Mouse (Mus musculus): ENCODE data around the gene Lpin2. TPM values are rescaled to one million over a fixed set of nuclear protein-coding genes. Genes with fewer than 3 reads are reported as not detected.

The Lpin2 gene
- polyA plus RNA-seq, 1 experiment, result 20.7 TPM

DNA sequence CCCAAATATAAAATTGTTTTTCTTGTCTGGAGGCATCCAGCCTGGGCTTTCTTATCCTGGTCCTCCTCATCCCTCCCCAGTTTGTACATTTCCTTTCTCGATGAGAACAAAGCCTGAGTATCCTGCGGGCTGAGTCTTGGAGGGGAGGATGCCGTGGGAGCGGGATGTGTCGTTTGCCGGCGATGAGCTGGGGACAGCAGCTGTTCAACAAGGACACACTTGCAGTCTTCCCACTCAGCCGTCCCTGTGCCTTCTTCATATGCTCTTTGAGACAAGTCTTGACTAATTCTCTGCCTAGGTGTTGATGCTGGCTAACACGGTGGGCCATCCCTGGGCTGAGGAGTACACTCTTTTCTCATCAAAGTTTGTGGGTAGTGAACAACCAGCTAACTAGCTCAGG is 13.5 kb upstream of the Lpin2 start:
- no peak overlapping the region for H3K4me3 ChIP-seq (ENCODE audit: insufficient read depth, low read length)
- peaks cover 3% of the 10 kb centered on the region; the same call in 1 of the 2 replicates for H3K4me1 ChIP-seq (ENCODE audit: control insufficient read depth, insufficient read depth, low read length)
- TF ChIP-seq POLR2A (IDR thresholded peaks at IDR 0.05; ENCODE audit: low read depth, low read length), result no peak
- no peak for TF ChIP-seq CTCF (IDR thresholded peaks at IDR 0.05; ENCODE audit: borderline replicate concordance, insufficient read depth, low read length)
- H3K27ac ChIP-seq (ENCODE audit: insufficient read depth, low read length), result no peak overlapping the region

DNA sequence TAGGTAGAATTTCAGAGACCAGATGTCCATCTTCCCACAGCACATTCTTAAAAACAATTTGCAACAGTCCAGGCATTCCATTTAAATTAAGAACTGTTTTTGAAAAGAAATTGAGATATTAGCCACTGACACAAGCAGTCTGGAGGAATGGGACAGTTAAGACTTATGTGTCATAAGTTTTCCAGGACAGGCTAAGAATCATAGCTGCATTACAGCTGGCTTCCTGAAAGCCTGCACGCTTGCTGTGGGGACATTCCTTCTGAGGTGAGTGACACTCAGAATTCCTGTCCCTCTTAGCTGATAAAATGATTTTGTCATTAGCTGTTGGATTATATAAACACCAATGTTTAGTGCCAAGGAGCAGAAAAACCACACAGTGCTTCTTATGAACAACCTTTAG is 12.7 kb upstream of the Lpin2 start:
- no peak overlapping the region for H3K4me3 ChIP-seq (ENCODE audit: insufficient read depth, low read length)
- no peak for TF ChIP-seq POLR2A (IDR thresholded peaks at IDR 0.05; ENCODE audit: low read depth, low read length)
- no peak for TF ChIP-seq CTCF (IDR thresholded peaks at IDR 0.05; ENCODE audit: borderline replicate concordance, insufficient read depth, low read length)
- peaks cover 3% of the 10 kb centered on the region; the same call in 1 of the 2 replicates for H3K4me1 ChIP-seq (ENCODE audit: control insufficient read depth, insufficient read depth, low read length)
- H3K27ac ChIP-seq (ENCODE audit: insufficient read depth, low read length), result no peak overlapping the region

DNA sequence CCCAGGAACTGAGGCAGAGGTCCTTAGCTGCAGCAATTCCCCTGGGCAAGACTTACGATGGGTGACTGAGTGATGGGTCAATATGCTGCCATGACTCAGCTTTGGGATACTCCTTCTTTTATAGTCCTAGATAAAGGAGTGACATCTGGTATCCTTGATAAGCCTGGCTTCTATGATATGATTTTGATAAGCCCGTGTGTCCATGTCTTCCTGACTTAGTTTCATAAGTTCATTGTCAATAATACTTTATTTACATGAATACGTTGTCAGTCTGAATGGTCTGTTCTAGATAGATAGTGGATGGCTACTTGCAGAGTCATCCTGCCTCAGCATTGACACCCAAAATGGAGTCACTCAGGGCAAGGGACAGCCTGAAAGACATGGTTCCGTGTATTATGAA is 11.2 kb upstream of the Lpin2 start:
- Histone ChIP-seq H3K27ac (ENCODE audit: insufficient read depth, low read length) (no peak overlapping the region), H3K4me1 (ENCODE audit: control insufficient read depth, insufficient read depth, low read length) (no peaks in the 10 kb centered on the region), H3K4me3 (ENCODE audit: insufficient read depth, low read length) (no peak overlapping the region)
- TF ChIP-seq POLR2A (IDR thresholded peaks at IDR 0.05; ENCODE audit: low read depth, low read length), result no peak
- TF ChIP-seq CTCF (IDR thresholded peaks at IDR 0.05; ENCODE audit: borderline replicate concordance, insufficient read depth, low read length), result no peak

DNA sequence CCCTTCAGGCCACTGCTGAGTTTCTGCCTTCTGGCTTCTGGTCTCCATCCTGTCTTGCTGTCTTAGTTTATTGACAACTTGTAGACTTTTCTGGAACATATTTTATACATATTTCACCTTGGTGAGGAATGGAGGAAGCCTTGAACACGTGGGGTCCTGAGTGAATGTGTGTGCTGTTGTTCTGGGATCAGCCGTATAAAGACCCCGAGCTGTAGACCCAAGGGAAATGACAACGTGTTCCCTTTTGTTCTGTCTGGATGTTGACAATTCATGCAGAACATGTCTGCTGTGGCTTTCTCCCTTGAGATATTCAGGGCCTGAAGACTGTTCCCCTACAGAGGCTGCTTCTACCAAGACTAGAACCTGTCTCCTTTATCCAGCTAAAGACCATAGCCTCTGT is 5.0 kb upstream of the Lpin2 start:
- H3K4me3 ChIP-seq (ENCODE audit: insufficient read depth, low read length), result no peak overlapping the region
- no peaks in the 10 kb centered on the region; the same call in 1 of the 2 replicates for H3K4me1 ChIP-seq (ENCODE audit: control insufficient read depth, insufficient read depth, low read length)
- TF ChIP-seq POLR2A (IDR thresholded peaks at IDR 0.05; ENCODE audit: low read depth, low read length), result no peak
- TF ChIP-seq CTCF (IDR thresholded peaks at IDR 0.05; ENCODE audit: borderline replicate concordance, insufficient read depth, low read length), result no peak
- no peak overlapping the region for H3K27ac ChIP-seq (ENCODE audit: insufficient read depth, low read length)

DNA sequence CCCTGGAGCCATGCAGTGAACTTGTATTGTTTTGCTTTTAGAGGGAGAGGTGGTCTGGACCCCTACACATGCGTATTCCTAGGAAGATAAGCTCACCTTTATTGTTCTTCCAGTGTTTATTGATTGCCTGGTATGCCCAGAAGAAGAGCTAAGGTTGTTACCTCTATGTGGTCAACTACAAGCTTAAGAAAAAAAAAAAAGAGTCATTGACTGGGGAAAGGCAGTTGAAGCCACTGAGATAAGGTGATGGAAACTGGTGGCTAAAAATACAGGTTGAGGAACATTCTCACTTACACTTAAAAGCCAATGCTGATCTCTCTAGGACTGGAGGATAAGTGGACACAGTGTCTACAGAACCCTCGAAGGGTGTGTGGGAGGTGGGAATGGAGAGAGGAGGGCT is 4.4 kb upstream of the Lpin2 start:
- no peak overlapping the region for H3K4me3 ChIP-seq (ENCODE audit: insufficient read depth, low read length)
- no peaks in the 10 kb centered on the region; the same call in 1 of the 2 replicates for H3K4me1 ChIP-seq (ENCODE audit: control insufficient read depth, insufficient read depth, low read length)
- TF ChIP-seq CTCF (IDR thresholded peaks at IDR 0.05; ENCODE audit: borderline replicate concordance, insufficient read depth, low read length) (no peak), POLR2A (IDR thresholded peaks at IDR 0.05; ENCODE audit: low read depth, low read length) (no peak)
- no peak overlapping the region for H3K27ac ChIP-seq (ENCODE audit: insufficient read depth, low read length)

DNA sequence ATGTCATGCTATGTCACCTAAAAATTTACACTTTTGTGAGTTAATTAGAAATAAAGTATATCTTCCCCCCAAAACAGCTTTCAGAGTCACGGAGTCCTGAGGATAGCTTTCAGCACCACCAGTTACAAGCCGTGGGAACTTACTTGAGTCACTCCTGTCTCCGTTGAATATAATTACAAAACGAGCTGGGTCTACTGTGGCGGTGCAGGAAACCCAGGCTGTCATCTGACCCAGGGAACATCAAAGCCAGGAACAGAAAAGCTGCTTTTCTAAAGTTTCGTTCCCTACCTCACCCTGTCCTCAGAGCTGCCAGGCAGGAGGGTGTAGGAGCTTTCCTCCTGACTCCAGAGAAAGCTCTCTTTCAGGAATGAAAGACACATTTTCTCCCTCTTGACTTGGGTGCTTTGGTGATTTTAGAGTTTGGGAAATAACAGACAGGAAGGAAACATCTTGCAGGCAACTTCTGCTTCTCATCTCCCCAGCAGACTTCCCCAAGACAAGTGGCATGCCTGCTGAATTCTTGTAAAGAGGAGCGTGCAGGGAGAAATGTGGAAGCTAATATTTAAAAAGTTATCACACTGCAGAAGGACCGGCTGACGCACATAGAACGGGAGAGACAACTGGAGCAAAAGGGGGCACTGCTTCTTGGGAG is 3.7 kb upstream of the Lpin2 start:
- Histone ChIP-seq H3K4me3 (ENCODE audit: insufficient read depth, low read length) (no peak overlapping the region), H3K4me1 (ENCODE audit: control insufficient read depth, insufficient read depth, low read length) (no peaks in the 10 kb centered on the region; the same call in 1 of the 2 replicates), H3K27ac (ENCODE audit: insufficient read depth, low read length) (no peak overlapping the region)
- TF ChIP-seq POLR2A (IDR thresholded peaks at IDR 0.05; ENCODE audit: low read depth, low read length), result no peak
- no peak for TF ChIP-seq CTCF (IDR thresholded peaks at IDR 0.05; ENCODE audit: borderline replicate concordance, insufficient read depth, low read length)

DNA sequence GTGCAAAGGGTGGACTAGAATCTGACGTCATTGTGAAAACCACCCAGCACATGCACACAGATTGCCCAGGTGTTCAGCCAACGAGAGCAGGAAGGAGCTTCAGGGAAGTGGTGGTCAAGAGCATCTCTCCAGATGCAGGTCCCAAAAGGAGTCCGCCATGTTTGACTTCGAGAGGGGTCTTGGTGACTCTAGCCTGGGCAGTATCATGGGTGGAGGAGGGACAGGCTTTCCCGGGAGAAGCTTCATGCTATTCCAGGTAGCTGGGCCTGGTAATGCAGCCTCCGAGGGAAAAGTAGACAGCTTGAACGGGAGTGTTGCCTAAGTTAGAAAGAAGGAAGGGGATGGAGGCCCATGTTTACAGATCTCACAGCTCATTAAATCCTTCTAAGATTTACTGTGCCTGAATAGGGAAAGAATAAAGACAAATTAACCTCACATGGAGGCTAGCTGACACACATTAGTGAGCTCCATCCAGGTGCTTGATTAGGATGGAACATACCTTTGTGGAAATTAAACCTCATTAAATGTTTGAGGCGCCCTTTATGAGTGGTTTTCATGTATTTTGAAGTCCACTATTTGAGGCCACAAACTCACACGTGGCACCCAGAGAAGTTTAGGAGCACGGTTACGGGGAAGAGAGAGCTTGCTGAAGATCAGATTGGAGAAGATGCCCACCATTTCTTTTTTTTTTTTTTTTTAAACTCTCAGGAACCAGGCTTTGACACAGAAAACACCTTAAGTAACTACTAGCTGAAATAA is 2.6 kb upstream of the Lpin2 start:
- no peak overlapping the region for H3K27ac ChIP-seq (ENCODE audit: insufficient read depth, low read length)
- H3K4me1 ChIP-seq (ENCODE audit: control insufficient read depth, insufficient read depth, low read length), result no peaks in the 10 kb centered on the region; the same call in 1 of the 2 replicates
- TF ChIP-seq POLR2A (IDR thresholded peaks at IDR 0.05; ENCODE audit: low read depth, low read length), result no peak
- TF ChIP-seq CTCF (IDR thresholded peaks at IDR 0.05; ENCODE audit: borderline replicate concordance, insufficient read depth, low read length), result no peak
- H3K4me3 ChIP-seq (ENCODE audit: insufficient read depth, low read length), result no peak overlapping the region

DNA sequence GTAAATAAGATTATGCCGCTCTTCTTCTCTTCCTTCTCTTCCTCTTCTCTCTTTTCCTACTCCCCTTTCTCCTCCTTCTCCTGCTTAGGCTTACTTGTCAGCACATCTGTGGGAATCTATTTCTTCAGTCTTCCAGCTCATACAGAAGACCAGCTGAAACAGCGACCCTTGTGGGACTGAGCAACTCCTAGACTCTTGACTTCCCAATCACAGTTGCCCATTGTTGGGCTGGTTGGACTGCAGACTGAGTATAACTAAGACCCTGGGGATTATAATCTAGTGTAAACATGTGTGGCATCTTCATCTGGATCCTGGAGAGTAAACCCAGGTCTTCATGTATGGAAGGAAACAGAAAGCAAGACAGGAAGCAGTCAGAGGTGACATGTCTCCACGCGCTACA is 1.8 kb upstream of the Lpin2 start:
- no peak overlapping the region for H3K27ac ChIP-seq (ENCODE audit: insufficient read depth, low read length)
- H3K4me1 ChIP-seq (ENCODE audit: control insufficient read depth, insufficient read depth, low read length), result peaks cover 3% of the 10 kb centered on the region
- TF ChIP-seq POLR2A (IDR thresholded peaks at IDR 0.05; ENCODE audit: low read depth, low read length) (no peak), CTCF (IDR thresholded peaks at IDR 0.05; ENCODE audit: borderline replicate concordance, insufficient read depth, low read length) (no peak)
- no peak overlapping the region for H3K4me3 ChIP-seq (ENCODE audit: insufficient read depth, low read length)

DNA sequence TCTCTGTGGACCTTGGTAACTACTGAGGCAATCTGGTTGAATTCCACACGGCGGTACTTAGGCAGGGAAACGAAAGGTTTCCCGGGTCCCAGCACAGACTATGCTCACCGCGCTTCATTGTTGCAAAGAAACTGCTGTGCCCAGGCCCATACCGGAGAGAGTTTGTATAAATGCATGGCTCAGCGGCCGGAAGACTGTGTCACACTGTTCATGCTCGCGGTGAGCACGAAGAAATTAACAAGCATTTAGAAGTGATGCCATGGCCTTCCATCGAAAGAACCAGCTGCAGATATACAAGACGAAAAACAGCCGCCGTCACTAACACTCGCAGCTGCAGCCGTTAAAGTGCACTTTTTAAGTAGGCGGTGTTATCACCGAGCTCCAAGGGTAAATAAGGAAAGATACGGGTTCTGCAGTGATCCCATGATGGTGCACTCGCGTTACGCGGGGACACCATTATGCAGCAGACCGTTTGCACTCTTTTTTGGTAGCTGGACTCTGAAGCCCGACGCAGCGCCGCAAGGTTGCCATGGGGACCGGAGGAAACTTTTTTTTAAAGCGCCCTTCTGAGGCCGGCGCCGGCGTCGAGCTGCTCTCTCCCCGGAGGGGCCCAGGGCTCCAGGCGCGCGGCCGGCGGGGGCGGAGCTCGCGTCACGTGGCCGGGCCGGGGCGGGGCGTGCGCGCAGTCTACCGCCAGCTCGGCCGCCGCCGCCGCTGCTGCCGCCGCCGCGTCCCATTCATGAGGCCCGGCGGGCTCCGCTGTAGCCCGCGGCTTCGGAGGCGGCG is 704 bp downstream of the Lpin2 start:
- peak overlapping the region; percentile 60 for H3K4me3 ChIP-seq (ENCODE audit: insufficient read depth, low read length)
- peak; percentile 42; the same call in 1 of the 2 replicates for TF ChIP-seq POLR2A (IDR thresholded peaks at IDR 0.05; ENCODE audit: low read depth, low read length)
- no peak for TF ChIP-seq CTCF (IDR thresholded peaks at IDR 0.05; ENCODE audit: borderline replicate concordance, insufficient read depth, low read length)
- H3K4me1 ChIP-seq (ENCODE audit: control insufficient read depth, insufficient read depth, low read length), result peaks cover 5% of the 10 kb centered on the region
- H3K27ac ChIP-seq (ENCODE audit: insufficient read depth, low read length), result 0 out of 2 replicates have a peak overlapping the region, but pooled peaks have one; percentile 30
